Mouse (Mus musculus) heart, embryonic 13.5 days (tissue): ENCODE data around the gene Zdhhc24. TPM values are rescaled to one million over a fixed set of nuclear protein-coding genes. Genes with fewer than 3 reads are reported as not detected.

Source experiments
- ATAC-seq: fragments of 200-750 bp; cut with Nextera tagmentation; 2 replicates; pipeline ENCODE4 v1.8.0; 2017; ENCODE audit warnings: moderate TSS enrichment; ENCODE audit not compliant: insufficient number of reproducible peaks, low FRiP score, low TSS enrichment; ENCODE audit errors: extremely low read depth
- H3K27ac ChIP-seq: fragments of 300-500 bp; sonication (generic); replicated peaks from 2 replicates; pipeline ENCODE4 v1.5.1; 2015; ENCODE audit warnings: moderate library complexity, mild to moderate bottlenecking, inconsistent platforms
- H3K27me3 ChIP-seq: fragments of 300-500 bp; sonication (generic); replicated peaks from 2 replicates; pipeline ENCODE4 v1.6.1; 2015; ENCODE audit warnings: mild to moderate bottlenecking, inconsistent platforms
- H3K36me3 ChIP-seq: fragments of 300-500 bp; sonication (generic); 2 replicates; pipeline ENCODE4 v1.6.1; 2015; ENCODE audit warnings: mild to moderate bottlenecking, inconsistent platforms
- H3K4me1 ChIP-seq: fragments of 300-500 bp; sonication (generic); 2 replicates; pipeline ENCODE4 v1.6.1; 2015; ENCODE audit warnings: inconsistent platforms
- H3K4me2 ChIP-seq: fragments of 300-500 bp; sonication (generic); 2 replicates; pipeline ENCODE4 v1.6.1; 2015; ENCODE audit warnings: inconsistent platforms, mild to moderate bottlenecking, moderate library complexity
- H3K4me3 ChIP-seq: fragments of 300-500 bp; sonication (generic); 2 replicates; pipeline ENCODE4 v1.5.1; 2015; ENCODE audit warnings: moderate library complexity, mild to moderate bottlenecking, inconsistent platforms
- H3K9ac ChIP-seq: fragments of 300-500 bp; sonication (generic); 2 replicates; pipeline ENCODE4 v1.6.1; 2015; ENCODE audit warnings: inconsistent platforms, mild to moderate bottlenecking, moderate library complexity
- H3K9me3 ChIP-seq: fragments of 300-500 bp; sonication (generic); 2 replicates; pipeline ENCODE4 v1.6.1; 2016; ENCODE audit warnings: inconsistent platforms
- WGBS: fragments of 180-500 bp; shearing (Covaris S2); methylation state at CpG from one replicate; pipeline ENCODE4 v1.1.7; 2015; ENCODE audit warnings: mixed read lengths; 5-methylcytosine and 5-hydroxymethylcytosine counted together
- polyA plus RNA-seq: library from polyadenylated mRNA; unstranded; fragments of >200 nt; fragmentation: Nextera tagmentation; extraction: Ambion mirVana; gene quantifications from 2 replicates; pipeline ENCODE4 v1.2.1, GENCODE M21; 2015

The Zdhhc24 gene
- 8.4 and 8.6 TPM in 2 replicates for polyA plus RNA-seq

DNA sequence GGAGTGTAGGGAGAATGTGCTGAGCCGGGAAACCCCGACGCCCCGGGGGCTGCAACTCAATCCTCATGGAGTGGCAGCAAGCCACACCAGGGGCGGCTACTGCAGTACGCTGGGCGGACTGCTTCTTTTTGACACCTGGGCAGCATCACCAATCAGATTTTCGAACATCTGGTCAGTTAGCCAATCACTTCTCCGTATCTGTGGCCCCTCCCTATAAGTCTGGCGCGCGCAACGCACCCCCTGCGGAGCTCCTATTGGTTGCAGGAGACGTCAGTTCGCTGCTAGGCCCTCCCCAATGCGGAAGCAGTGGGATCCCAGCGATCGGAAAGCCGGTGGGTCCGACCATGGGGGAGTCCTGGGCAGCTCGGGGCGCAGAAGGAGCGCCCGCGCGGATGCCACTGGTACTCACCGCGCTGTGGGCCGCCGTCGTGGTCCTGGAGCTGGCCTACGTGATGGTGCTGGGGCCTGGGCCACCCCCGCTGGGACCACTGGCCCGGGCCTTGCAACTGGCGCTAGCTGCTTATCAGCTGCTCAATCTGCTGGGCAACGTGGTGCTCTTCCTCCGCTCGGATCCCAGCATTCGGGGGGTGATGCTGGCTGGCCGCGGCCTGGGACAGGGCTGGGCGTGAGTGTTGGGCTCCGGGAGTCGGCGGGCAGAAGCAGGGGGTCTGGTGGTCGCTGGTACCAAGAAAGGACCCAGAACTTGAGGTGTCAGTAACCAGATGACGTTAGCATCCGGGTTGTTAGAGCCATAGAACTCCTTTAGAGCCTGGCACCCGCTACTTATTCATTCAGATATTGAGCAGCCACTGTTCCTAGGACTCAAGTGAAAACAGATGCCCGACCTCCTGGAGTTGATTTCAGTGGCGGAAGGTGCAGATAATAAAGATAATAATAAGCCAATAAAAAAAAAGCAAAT, at the start of gene Zdhhc24:
Zdhhc24 (plus strand) TSS at position 264 of the 919 bp plus-strand sequence.
- peaks cover 13% of the 10 kb centered on the region for H3K27me3 ChIP-seq
- peak within 1 kb of the TSS; percentile 94 for H3K4me2 ChIP-seq
- H3K9me3 ChIP-seq = no peaks in the 10 kb centered on the region
- under 1% methylated on average over 52 of the region's 52 CpGs for WGBS
- peak within 1 kb of the TSS; percentile 91 for H3K9ac ChIP-seq
- peak within 1 kb of the TSS; percentile 93 for H3K4me3 ChIP-seq
- peak within 1 kb of the TSS; percentile 70 for H3K27ac ChIP-seq
- peaks cover 17% of the 10 kb centered on the region for H3K4me1 ChIP-seq
- peaks cover 6% of the 10 kb centered on the region; the same call in 1 of the 2 replicates for H3K36me3 ChIP-seq
- peak; percentile 91 for ATAC-seq

GRCm38 (mm10) chr19:4829156-4829555, 49.3 kb upstream of the Zdhhc24 start:
- Histone ChIP-seq H3K9ac (no peak overlapping the region), H3K4me3 (no peak overlapping the region), H3K27me3 (no peaks in the 10 kb centered on the region), H3K36me3 (peaks cover 69% of the 10 kb centered on the region), H3K9me3 (no peaks in the 10 kb centered on the region), H3K4me2 (no peak overlapping the region), H3K27ac (no peak overlapping the region), H3K4me1 (no peaks in the 10 kb centered on the region)
- ATAC-seq = no peak
- 58% methylated on average over 7 of the region's 7 CpGs for WGBS

GRCm38 (mm10) chr19:4833977-4834376, 44.5 kb upstream of the Zdhhc24 start:
- no peaks in the 10 kb centered on the region for H3K9me3 ChIP-seq
- ATAC-seq = no peak
- H3K27ac ChIP-seq = no peak overlapping the region
- peaks cover 36% of the 10 kb centered on the region for H3K36me3 ChIP-seq
- 78% methylated on average over 8 of the region's 8 CpGs for whole genome bisulfite sequencing
- peaks cover 11% of the 10 kb centered on the region for H3K4me1 ChIP-seq
- H3K4me2 ChIP-seq = no peak overlapping the region
- H3K9ac ChIP-seq = no peak overlapping the region
- no peak overlapping the region for H3K4me3 ChIP-seq
- H3K27me3 ChIP-seq = no peaks in the 10 kb centered on the region

GRCm38 (mm10) chr19:4836096-4836495, 42.4 kb upstream of the Zdhhc24 start:
- 87% methylated on average over 2 of the region's 2 CpGs for WGBS
- H3K4me2 ChIP-seq = no peak overlapping the region
- H3K4me3 ChIP-seq = no peak overlapping the region
- peaks cover 23% of the 10 kb centered on the region for H3K36me3 ChIP-seq
- H3K9me3 ChIP-seq = no peaks in the 10 kb centered on the region
- H3K27ac ChIP-seq = no peak overlapping the region
- peaks cover 17% of the 10 kb centered on the region for H3K4me1 ChIP-seq
- no peak for ATAC-seq
- H3K9ac ChIP-seq = no peak overlapping the region
- peaks cover 17% of the 10 kb centered on the region for H3K27me3 ChIP-seq

- Histone ChIP-seq H3K27ac (no peak overlapping the region), H3K4me1 (peaks cover 17% of the 10 kb centered on the region), H3K4me3 (no peak overlapping the region), H3K27me3 (peaks cover 26% of the 10 kb centered on the region), H3K36me3 (peaks cover 15% of the 10 kb centered on the region), H3K9me3 (no peaks in the 10 kb centered on the region), H3K4me2 (no peak overlapping the region), H3K9ac (no peak overlapping the region)
- no peak for ATAC-seq
- 89% methylated on average over 6 of the region's 6 CpGs for WGBS
Observed at GRCm38 (mm10) chr19:4837049-4837448, 41.4 kb upstream of the Zdhhc24 start.

- no peak for ATAC-seq
- Histone ChIP-seq H3K36me3 (0 out of 2 replicates have a peak, but pooled peaks cover 3% of the 10 kb centered on the region), H3K4me2 (peak overlapping the region; percentile 89), H3K9ac (peak overlapping the region; percentile 90), H3K27ac (peak overlapping the region; percentile 43; the same call in 1 of the 2 replicates), H3K27me3 (peaks cover 41% of the 10 kb centered on the region), H3K9me3 (no peaks in the 10 kb centered on the region), H3K4me3 (peak overlapping the region; percentile 72), H3K4me1 (peaks cover 17% of the 10 kb centered on the region)
- 25% methylated on average over 10 of the region's 10 CpGs for whole genome bisulfite sequencing
Observed at GRCm38 (mm10) chr19:4838526-4839140, 39.8 kb upstream of the Zdhhc24 start.

- peak within 1 kb of the TSS; percentile 89 for H3K4me2 ChIP-seq
- H3K27me3 ChIP-seq = peaks cover 41% of the 10 kb centered on the region
- H3K9ac ChIP-seq = peak within 1 kb of the TSS; percentile 90
- H3K9me3 ChIP-seq = no peaks in the 10 kb centered on the region
- peaks cover 17% of the 10 kb centered on the region for H3K4me1 ChIP-seq
- peak within 1 kb of the TSS; percentile 43; the same call in 1 of the 2 replicates for H3K27ac ChIP-seq
- peak within 1 kb of the TSS; percentile 72 for H3K4me3 ChIP-seq
- 0 out of 2 replicates have a peak, but pooled peaks cover 3% of the 10 kb centered on the region for H3K36me3 ChIP-seq
- under 1% methylated on average over 25 of the region's 25 CpGs for WGBS
- ATAC-seq = peak; percentile 95
Observed at GRCm38 (mm10) chr19:4839149-4839548, 39.3 kb upstream of the Zdhhc24 start, which contains the start of the genes Ccs and Ccdc87. Gene Ccs, minus strand, starts transcription at chr19:4839332. Gene Ccdc87, plus strand, starts transcription at chr19:4839366.

DNA sequence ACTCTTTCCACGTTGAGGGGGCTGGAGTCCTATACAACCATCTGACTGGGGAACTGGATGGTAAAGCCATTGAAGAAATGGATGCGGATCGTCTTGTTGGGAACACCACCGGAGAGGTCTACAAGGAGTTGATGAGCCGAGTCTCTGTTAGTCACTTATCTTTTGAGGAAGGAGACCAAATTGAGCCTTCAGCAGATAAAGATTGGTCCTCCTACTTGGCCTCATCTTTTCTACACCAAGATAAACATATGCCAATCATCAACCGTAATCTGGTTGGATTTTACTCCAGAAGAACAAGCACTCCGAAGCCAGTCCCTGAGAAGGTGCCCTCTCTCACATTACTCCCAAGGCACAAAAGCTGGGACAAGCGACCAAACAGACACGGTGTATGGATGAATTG, 37.6 kb upstream of the Zdhhc24 start:
- H3K36me3 ChIP-seq = no peaks in the 10 kb centered on the region
- H3K4me1 ChIP-seq = peaks cover 17% of the 10 kb centered on the region
- ATAC-seq = no peak
- no peak overlapping the region for H3K4me2 ChIP-seq
- no peak overlapping the region for H3K4me3 ChIP-seq
- H3K27me3 ChIP-seq = peaks cover 48% of the 10 kb centered on the region
- H3K9me3 ChIP-seq = no peaks in the 10 kb centered on the region
- WGBS = 71% methylated on average over 9 of the region's 9 CpGs
- H3K27ac ChIP-seq = no peak overlapping the region
- H3K9ac ChIP-seq = no peak overlapping the region

DNA sequence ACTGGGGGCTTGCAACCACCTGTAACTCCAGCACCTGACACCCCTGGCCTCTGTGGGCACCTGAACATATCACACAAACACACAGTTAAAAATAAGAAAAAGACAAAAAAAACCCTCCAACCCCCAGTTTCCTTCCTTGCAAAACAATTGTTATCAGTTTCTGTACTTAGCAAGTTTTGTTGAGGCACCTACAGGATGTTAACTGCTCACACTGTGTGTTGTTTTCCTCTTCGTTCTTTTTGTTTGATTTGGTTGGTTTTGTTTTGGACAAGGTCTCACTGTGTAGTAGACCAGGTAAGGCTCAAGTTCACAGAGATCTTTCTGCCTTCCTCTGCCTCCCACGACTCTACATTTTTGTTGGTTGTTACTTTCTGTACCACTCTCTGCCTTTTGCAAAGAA, 35.9 kb upstream of the Zdhhc24 start:
- H3K27me3 ChIP-seq = peaks cover 51% of the 10 kb centered on the region
- ATAC-seq = no peak
- no peak overlapping the region for H3K4me3 ChIP-seq
- no peak overlapping the region for H3K4me2 ChIP-seq
- H3K27ac ChIP-seq = no peak overlapping the region
- H3K9me3 ChIP-seq = no peaks in the 10 kb centered on the region
- no peaks in the 10 kb centered on the region for H3K36me3 ChIP-seq
- no peak overlapping the region for H3K9ac ChIP-seq
- H3K4me1 ChIP-seq = peaks cover 17% of the 10 kb centered on the region
- 54% methylated on average over 2 of the region's 2 CpGs for WGBS

GRCm38 (mm10) chr19:4845846-4846245, 32.6 kb upstream of the Zdhhc24 start:
- Histone ChIP-seq H3K4me2 (no peak overlapping the region), H3K4me1 (no peaks in the 10 kb centered on the region), H3K27ac (no peak overlapping the region), H3K9me3 (no peaks in the 10 kb centered on the region), H3K36me3 (no peaks in the 10 kb centered on the region), H3K4me3 (no peak overlapping the region), H3K27me3 (peaks cover 54% of the 10 kb centered on the region), H3K9ac (no peak overlapping the region)
- WGBS = 50% methylated on average over 2 of the region's 2 CpGs
- no peak for ATAC-seq

GRCm38 (mm10) chr19:4847490-4847889, 31.0 kb upstream of the Zdhhc24 start:
- Histone ChIP-seq H3K36me3 (no peaks in the 10 kb centered on the region), H3K4me3 (no peak overlapping the region), H3K4me1 (no peaks in the 10 kb centered on the region), H3K27me3 (peaks cover 43% of the 10 kb centered on the region), H3K4me2 (no peak overlapping the region), H3K9ac (no peak overlapping the region), H3K27ac (no peak overlapping the region), H3K9me3 (no peaks in the 10 kb centered on the region)
- no peak for ATAC-seq
- WGBS = 22% methylated on average over 7 of the region's 7 CpGs
